Comparison of ENCODE assay signal across 32 mouse cellular contexts in genomic region chr8:83588886-83589285, GRCm38 (mm10). TPM values are rescaled to one million over a fixed set of nuclear protein-coding genes. Genes with fewer than 3 reads are reported as not detected.
DNase-seq lines count a peak whose midpoint lies in the region; ATAC-seq and TF ChIP-seq lines count a peak whose summit lies in the region.
"Had no signal": no experiment of that assay in that cellular context is flagged by ENCODE, and none has a peak within 500 bp of the region (broad histone marks: within the 10 kb centered on the region; RNA-seq: fewer than 3 reads in every experiment).

No protein-coding gene starts in this region.

- no peak for TF ChIP-seq CTCF in gastrocnemius, adult 2 months (IDR thresholded peaks at IDR 0.05)
- TF ChIP-seq CTCF in liver, adult 2 months (IDR thresholded peaks at IDR 0.05; ENCODE audit: low read depth, low read length): no peak

- peaks cover 54% of the 10 kb centered on the region for H3K4me1 ChIP-seq in hindbrain, embryonic 16.5 days (ENCODE audit: control insufficient read depth, insufficient read depth, low read depth, low read length)
- peaks cover 82% of the 10 kb centered on the region for H3K4me1 ChIP-seq in hindbrain, embryonic 13.5 days (replicated peaks)
- H3K4me1 ChIP-seq in liver, adult 2 months (ENCODE audit: control insufficient read depth, insufficient read depth, low read length): peaks cover 40% of the 10 kb centered on the region
- peaks cover 85% of the 10 kb centered on the region for H3K4me1 ChIP-seq in neural tube, embryonic 15.5 days

- no peak for ATAC-seq in hindbrain, embryonic 16.5 days
- ATAC-seq in hindbrain, embryonic 13.5 days (ENCODE audit: low FRiP score): no peak
- no peak for ATAC-seq in neural tube, embryonic 15.5 days (ENCODE audit: low FRiP score)
- ATAC-seq: activated CD4-positive, CD25-positive, alpha-beta regulatory T cell, adult 4 months; CD4-positive, CD25-positive, alpha-beta regulatory T cell, adult 4 months; forebrain, embryonic 14.5 days; Patski had no signal

- no peaks in the 10 kb centered on the region for H3K27me3 ChIP-seq in hindbrain, embryonic 16.5 days (replicated peaks; ENCODE audit: control insufficient read depth, insufficient read depth, low read length)
- H3K27me3 ChIP-seq in hindbrain, embryonic 13.5 days: no peaks in the 10 kb centered on the region
- no peaks in the 10 kb centered on the region for H3K27me3 ChIP-seq in liver, adult 2 months (ENCODE audit: control insufficient read depth, insufficient read depth, low read length)
- H3K27me3 ChIP-seq in neural tube, embryonic 15.5 days (replicated peaks): no peaks in the 10 kb centered on the region
- H3K27me3 ChIP-seq: CH12.LX; embryonic facial prominence, embryonic 13.5 days; embryonic facial prominence, embryonic 15.5 days; forebrain, embryonic 12.5 days; Patski had no signal

- H3K9ac ChIP-seq in hindbrain, embryonic 16.5 days (ENCODE audit: low read depth, low read length): no peak overlapping the region
- no peak overlapping the region for H3K9ac ChIP-seq in hindbrain, embryonic 13.5 days
- H3K9ac ChIP-seq in liver, adult 2 months (ENCODE audit: low read depth, low read length): no peak overlapping the region
- no peak overlapping the region for H3K9ac ChIP-seq in neural tube, embryonic 15.5 days (replicated peaks)
- H3K9ac ChIP-seq: embryonic facial prominence, embryonic 15.5 days; forebrain, embryonic 12.5 days had no signal

- TF ChIP-seq POLR2A in liver, adult 2 months (IDR thresholded peaks at IDR 0.05; ENCODE audit: extremely low read depth, insufficient read depth, low read length): no peak

- H3K4me3 ChIP-seq in gastrocnemius, adult 2 months: no peak overlapping the region
- H3K4me3 ChIP-seq in hindbrain, embryonic 16.5 days (ENCODE audit: low read length): no peak overlapping the region
- H3K4me3 ChIP-seq in hindbrain, embryonic 13.5 days: no peak overlapping the region
- H3K4me3 ChIP-seq in liver, adult 2 months (ENCODE audit: insufficient read depth, low read depth, low read length): no peak overlapping the region
- H3K4me3 ChIP-seq in neural tube, embryonic 15.5 days (replicated peaks): no peak overlapping the region
- H3K4me3 ChIP-seq: embryonic facial prominence, embryonic 13.5 days; embryonic facial prominence, embryonic 15.5 days; erythroblast, embryonic 14.5 days; forebrain, embryonic 10.5 days; forebrain, embryonic 12.5 days had no signal

- peaks cover 3% of the 10 kb centered on the region; the same call in 1 of the 2 replicates for H3K36me3 ChIP-seq in hindbrain, embryonic 16.5 days (ENCODE audit: control insufficient read depth, insufficient read depth, low read length)
- H3K36me3 ChIP-seq in hindbrain, embryonic 13.5 days: peaks cover 32% of the 10 kb centered on the region
- no peaks in the 10 kb centered on the region for H3K36me3 ChIP-seq in liver, adult 2 months (ENCODE audit: control insufficient read depth, insufficient read depth, low read length)
- peaks cover 4% of the 10 kb centered on the region for H3K36me3 ChIP-seq in neural tube, embryonic 15.5 days

- H3K4me2 ChIP-seq in hindbrain, embryonic 16.5 days (ENCODE audit: low read length): 0 out of 2 replicates have a peak overlapping the region, but pooled peaks have one; percentile 1
- no peak overlapping the region for H3K4me2 ChIP-seq in hindbrain, embryonic 13.5 days
- peak overlapping the region; percentile 83; the same call in 1 of the 2 replicates for H3K4me2 ChIP-seq in neural tube, embryonic 15.5 days
- H3K4me2 ChIP-seq: embryonic facial prominence, embryonic 13.5 days; embryonic facial prominence, embryonic 15.5 days; forebrain, embryonic 12.5 days had no signal

- H3K79me2 ChIP-seq in liver, adult 2 months (ENCODE audit: control insufficient read depth, insufficient read depth, low read length): peaks cover 27% of the 10 kb centered on the region

- intact Hi-C loops in gastrocnemius, adult 2 months (cut with DNase I): no loop called here

- WGBS in hindbrain, embryonic 16.5 days: 93% methylated on average over 5 of the region's 5 CpGs
- WGBS in hindbrain, embryonic 13.5 days: 94% methylated on average over 5 of the region's 5 CpGs
- WGBS in liver, adult 2 months: 18% methylated on average over 5 of the region's 5 CpGs
- over 99% methylated on average over 5 of the region's 5 CpGs for WGBS in neural tube, embryonic 15.5 days

- no peaks in the 10 kb centered on the region for H3K9me3 ChIP-seq in hindbrain, embryonic 16.5 days (ENCODE audit: control insufficient read depth, low read length)
- no peaks in the 10 kb centered on the region for H3K9me3 ChIP-seq in hindbrain, embryonic 13.5 days
- H3K9me3 ChIP-seq in neural tube, embryonic 15.5 days (replicated peaks): no peaks in the 10 kb centered on the region
- H3K9me3 ChIP-seq: embryonic facial prominence, embryonic 13.5 days; embryonic facial prominence, embryonic 15.5 days; forebrain, embryonic 10.5 days; forebrain, embryonic 12.5 days; G1E had no signal

- H3K27ac ChIP-seq in gastrocnemius, adult 2 months: peak overlapping the region; percentile 20; the same call in 1 of the 2 replicates
- H3K27ac ChIP-seq in hindbrain, embryonic 16.5 days (ENCODE audit: low read depth, low read length): no peak overlapping the region
- H3K27ac ChIP-seq in hindbrain, embryonic 13.5 days: no peak overlapping the region
- peak overlapping the region; percentile 32; the same call in 1 of the 2 replicates for H3K27ac ChIP-seq in liver, adult 2 months (replicated peaks; ENCODE audit: insufficient read depth, low read depth, low read length)
- H3K27ac ChIP-seq in neural tube, embryonic 15.5 days (replicated peaks): no peak overlapping the region
- H3K27ac ChIP-seq: embryonic facial prominence, embryonic 13.5 days; embryonic facial prominence, embryonic 15.5 days; forebrain, embryonic 10.5 days; forebrain, embryonic 12.5 days had no signal

- no peak for DNase-seq in gastrocnemius, adult 2 months
- no peak for DNase-seq in gastrocnemius, postnatal 10 days
- DNase-seq in liver, adult 2 months (ENCODE audit: extremely low read depth, low read depth, low spot score): peak; percentile 76
- DNase-seq in liver: no peak
- DNase-seq in neural tube, embryonic 10.5 days (ENCODE audit: extremely low spot score, low spot score): no peak
- DNase-seq: adrenal gland, adult 8-10 months; adrenal gland, postnatal 25 days; B cell, adult 2 months; cerebellum, adult 11 months; cerebellum, adult 8-10 months; cerebellum, adult 9-11 months; cerebellum, postnatal 14 days; cerebellum, postnatal 36 days; embryo, embryonic 11 days had no signal

RNA-seq across cellular contexts. Expression of gene Tecr, which starts 18.9 kb away (rescaled TPM):
- total RNA-seq in gastrocnemius, adult 2 months (2021): 100 to 1,000 TPM; 416 to 566 TPM
- total RNA-seq in gastrocnemius, postnatal 10 days (2021): 100 to 1,000 TPM; 422 to 448 TPM
- 1,512 and 1,598 TPM in 2 replicates for polyA plus RNA-seq in hindbrain, embryonic 16.5 days (2015; fragmentation: Nextera tagmentation; extraction: Ambion mirVana)
- 998 and 1,025 TPM in 2 replicates for polyA plus RNA-seq in hindbrain, embryonic 13.5 days (2015; fragmentation: Nextera tagmentation; extraction: Ambion mirVana)
- 108 and 130 TPM in 2 replicates for total RNA-seq in liver, adult 2 months (2014; rRNA removed)
- 647 and 677 TPM in 2 replicates for polyA plus RNA-seq in liver, adult 2 months (2012; rRNA removed)
- polyA plus RNA-seq in neural tube, embryonic 15.5 days (2015; fragmentation: Nextera tagmentation; extraction: Ambion mirVana): 1,464 and 1,650 TPM in 2 replicates

RNA-seq across cellular contexts. Expression of gene Dnajb1, which starts 19.1 kb away (rescaled TPM):
- 10 to 100 TPM in 1 of 2 experiments, 1 to 10 TPM in 1; 3.6 to 11.8 TPM for total RNA-seq in gastrocnemius, adult 2 months (2021)
- total RNA-seq in gastrocnemius, postnatal 10 days (2021): 10 to 100 TPM; 10.3 to 11.7 TPM
- 60.8 and 61.8 TPM in 2 replicates for polyA plus RNA-seq in hindbrain, embryonic 16.5 days (2015; fragmentation: Nextera tagmentation; extraction: Ambion mirVana)
- polyA plus RNA-seq in hindbrain, embryonic 13.5 days (2015; fragmentation: Nextera tagmentation; extraction: Ambion mirVana): 54.1 and 54.2 TPM in 2 replicates
- total RNA-seq in liver, adult 2 months (2014; rRNA removed): 8.3 and 12.4 TPM in 2 replicates
- polyA plus RNA-seq in liver, adult 2 months (2012; rRNA removed): 17.0 and 18.2 TPM in 2 replicates
- polyA plus RNA-seq in neural tube, embryonic 15.5 days (2015; fragmentation: Nextera tagmentation; extraction: Ambion mirVana): 57.9 and 63.1 TPM in 2 replicates

RNA-seq across cellular contexts. Expression of gene Ndufb7, which starts 22.4 kb away (rescaled TPM):
- 100 to 1,000 TPM; 282 to 397 TPM for total RNA-seq in gastrocnemius, adult 2 months (2021)
- 100 to 1,000 TPM; 408 to 467 TPM for total RNA-seq in gastrocnemius, postnatal 10 days (2021)
- polyA plus RNA-seq in hindbrain, embryonic 16.5 days (2015; fragmentation: Nextera tagmentation; extraction: Ambion mirVana): 339 and 367 TPM in 2 replicates
- 375 and 381 TPM in 2 replicates for polyA plus RNA-seq in hindbrain, embryonic 13.5 days (2015; fragmentation: Nextera tagmentation; extraction: Ambion mirVana)
- 190 and 193 TPM in 2 replicates for total RNA-seq in liver, adult 2 months (2014; rRNA removed)
- 297 and 359 TPM in 2 replicates for polyA plus RNA-seq in liver, adult 2 months (2012; rRNA removed)
- 344 and 362 TPM in 2 replicates for polyA plus RNA-seq in neural tube, embryonic 15.5 days (2015; fragmentation: Nextera tagmentation; extraction: Ambion mirVana)

RNA-seq across cellular contexts. Expression of gene Olfr370, which starts 53.3 kb away (rescaled TPM):
- not detected for total RNA-seq in gastrocnemius, adult 2 months (2021)
- total RNA-seq in gastrocnemius, postnatal 10 days (2021): not detected
- 0.06 TPM in 1 of 2 replicates, not detected in the other for polyA plus RNA-seq in hindbrain, embryonic 16.5 days (2015; fragmentation: Nextera tagmentation; extraction: Ambion mirVana)
- polyA plus RNA-seq in hindbrain, embryonic 13.5 days (2015; fragmentation: Nextera tagmentation; extraction: Ambion mirVana): 0.05 and 0.09 TPM in 2 replicates
- total RNA-seq in liver, adult 2 months (2014; rRNA removed): not detected in 2 replicates
- polyA plus RNA-seq in liver, adult 2 months (2012; rRNA removed): not detected in 2 replicates
- polyA plus RNA-seq in neural tube, embryonic 15.5 days (2015; fragmentation: Nextera tagmentation; extraction: Ambion mirVana): not detected in 2 replicates
- total RNA-seq: adrenal gland, adult 18-20 months; adrenal gland, adult 8-10 months; adrenal gland, postnatal 25 days; adrenal gland, postnatal 4 days; CH12.LX; common myeloid progenitor, adult 5-6 weeks had no signal
- polyA plus RNA-seq: activated CD4-positive, CD25-positive, alpha-beta regulatory T cell, adult 4 months; embryonic facial prominence, embryonic 11.5 days; embryonic facial prominence, embryonic 13.5 days; erythroblast, embryonic 14.5 days; forebrain, embryonic 10.5 days; forebrain, embryonic 12.5 days; forebrain, embryonic 14.5 days; G1E had no signal

Comparison
In these comparisons a context has a peak if more than half of its experiments do, and no peak if none do; other contexts are left out.
1. H3K27ac ChIP-seq: peak in gastrocnemius, adult 2 months (single experiment) and liver, adult 2 months (single experiment); none in hindbrain, embryonic 16.5 days (single experiment), hindbrain, embryonic 13.5 days (single experiment) and neural tube, embryonic 15.5 days (single experiment).